Comparison of ENCODE assay signal across 8 mouse cellular contexts in the genomic region with DNA sequence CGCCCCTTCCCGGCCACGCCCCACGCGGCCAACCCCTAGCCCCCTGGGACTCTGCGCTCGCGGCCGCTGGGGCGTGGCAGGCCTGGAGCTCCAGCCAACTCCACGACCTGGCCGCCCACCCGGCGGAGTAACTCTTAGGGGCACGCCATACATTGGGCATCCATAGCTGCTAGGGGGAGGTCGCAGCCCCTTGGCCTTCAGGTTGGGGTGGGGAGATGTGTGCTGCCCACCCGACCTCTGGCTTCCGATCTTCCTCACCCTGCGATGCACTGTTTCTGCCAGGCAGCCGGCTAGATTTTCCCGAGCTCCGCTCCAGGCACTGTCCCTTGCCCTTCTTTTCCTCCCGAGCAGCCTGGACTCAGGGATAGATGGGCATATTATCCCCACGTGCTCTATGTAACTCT. TPM values are rescaled to one million over a fixed set of nuclear protein-coding genes. Genes with fewer than 3 reads are reported as not detected.
DNase-seq lines count a peak whose midpoint lies in the region; ATAC-seq and TF ChIP-seq lines count a peak whose summit lies in the region.

No protein-coding gene starts in this region.

- no peaks in the 10 kb centered on the region for H3K27me3 ChIP-seq in kidney, postnatal 0 days (ENCODE audit: insufficient read depth, low read length)
- peaks cover 10% of the 10 kb centered on the region for H3K27me3 ChIP-seq in limb, embryonic 11.5 days (ENCODE audit: control insufficient read depth, insufficient read depth, low read length)
- H3K27me3 ChIP-seq in neural tube, embryonic 14.5 days (ENCODE audit: control insufficient read depth, insufficient read depth, low read length), result peaks cover 10% of the 10 kb centered on the region

- no peak for TF ChIP-seq POLR2A in embryonic fibroblast, embryonic 13.5 days (IDR thresholded peaks at IDR 0.05; ENCODE audit: low read depth, low read length)

- WGBS in kidney, postnatal 0 days, result 6% methylated on average over 24 of the region's 24 CpGs
- WGBS in limb, embryonic 11.5 days, result under 1% methylated on average over 24 of the region's 24 CpGs
- whole genome bisulfite sequencing in neural tube, embryonic 14.5 days, result under 1% methylated on average over 22 of the region's 24 CpGs

- H3K4me3 ChIP-seq in kidney, postnatal 0 days (replicated peaks; ENCODE audit: low read depth, low read length), result peak overlapping the region; percentile 34
- 0 out of 2 replicates have a peak overlapping the region, but pooled peaks have one; percentile 10 for H3K4me3 ChIP-seq in embryonic fibroblast, embryonic 13.5 days (ENCODE audit: insufficient read depth, low read length)
- H3K4me3 ChIP-seq in limb, embryonic 11.5 days (ENCODE audit: low read depth, low read length), result peak overlapping the region; percentile 34
- peak overlapping the region; percentile 21 for H3K4me3 ChIP-seq in neural tube, embryonic 14.5 days (ENCODE audit: low read depth, low read length)

- no peak for DNase-seq in kidney, postnatal 0 days (ENCODE audit: low spot score)
- no peak for DNase-seq in kidney, postnatal 14 days
- DNase-seq in limb, embryonic 11.5 days (ENCODE audit: low spot score), result peak; percentile 71
- DNase-seq in retina, embryonic 14.5 days (ENCODE audit: low spot score), result no peak
- DNase-seq in adrenal gland, postnatal 14 days, result no peak
- DNase-seq in frontal cortex, postnatal 25 days (ENCODE audit: low spot score in 2 of 2), result no peak

- H3K27ac ChIP-seq in kidney, postnatal 0 days, result peak overlapping the region; percentile 60; the same call in 1 of the 2 replicates
- no peak overlapping the region for H3K27ac ChIP-seq in embryonic fibroblast, embryonic 13.5 days (ENCODE audit: insufficient read depth, low read length)
- H3K27ac ChIP-seq in limb, embryonic 11.5 days (replicated peaks; ENCODE audit: low read depth, low read length), result peak overlapping the region; percentile 79
- 0 out of 2 replicates have a peak overlapping the region, but pooled peaks have one; percentile 0 for H3K27ac ChIP-seq in neural tube, embryonic 14.5 days (ENCODE audit: low read depth, low read length)

- H3K4me2 ChIP-seq in kidney, postnatal 0 days (ENCODE audit: low read length), result peak overlapping the region; percentile 86
- peak overlapping the region; percentile 88 for H3K4me2 ChIP-seq in limb, embryonic 11.5 days (ENCODE audit: low read depth, severe bottlenecking)
- H3K4me2 ChIP-seq in neural tube, embryonic 14.5 days (ENCODE audit: low read depth, low read length), result peak overlapping the region; percentile 55

- no peaks in the 10 kb centered on the region for H3K9me3 ChIP-seq in kidney, postnatal 0 days (replicated peaks; ENCODE audit: low read length)
- no peaks in the 10 kb centered on the region for H3K9me3 ChIP-seq in limb, embryonic 11.5 days (ENCODE audit: control insufficient read depth, low read length)
- H3K9me3 ChIP-seq in neural tube, embryonic 14.5 days (ENCODE audit: control insufficient read depth, low read length), result no peaks in the 10 kb centered on the region

- H3K4me1 ChIP-seq in kidney, postnatal 0 days (replicated peaks; ENCODE audit: insufficient read depth, low read length), result peaks cover 33% of the 10 kb centered on the region
- no peaks in the 10 kb centered on the region for H3K4me1 ChIP-seq in embryonic fibroblast, embryonic 13.5 days (ENCODE audit: control insufficient read depth, insufficient read depth, low read length)
- peaks cover 65% of the 10 kb centered on the region for H3K4me1 ChIP-seq in limb, embryonic 11.5 days (ENCODE audit: control insufficient read depth, insufficient read depth, low read length)
- H3K4me1 ChIP-seq in neural tube, embryonic 14.5 days (ENCODE audit: control insufficient read depth, insufficient read depth, low read length), result peaks cover 23% of the 10 kb centered on the region

- ATAC-seq in kidney, postnatal 0 days (replicated peaks; ENCODE audit: low FRiP score, low read depth), result peak; percentile 27; the same call in 1 of the 2 replicates
- no peak for ATAC-seq in limb, embryonic 11.5 days (ENCODE audit: insufficient number of reproducible peaks, low FRiP score, low TSS enrichment, low read depth)
- ATAC-seq in neural tube, embryonic 14.5 days (ENCODE audit: low read depth), result no peak

- TF ChIP-seq CTCF in kidney, postnatal 0 days (IDR thresholded peaks at IDR 0.05; ENCODE audit: low read depth), result no peak
- no peak for TF ChIP-seq CTCF in embryonic fibroblast, embryonic 13.5 days (IDR thresholded peaks at IDR 0.05; ENCODE audit: borderline replicate concordance, insufficient read depth, low read length)

- H3K9ac ChIP-seq in kidney, postnatal 0 days (ENCODE audit: low read depth, low read length), result peak overlapping the region; percentile 69
- peak overlapping the region; percentile 71 for H3K9ac ChIP-seq in limb, embryonic 11.5 days (ENCODE audit: low read length)
- H3K9ac ChIP-seq in neural tube, embryonic 14.5 days (replicated peaks; ENCODE audit: low read depth, low read length), result peak overlapping the region; percentile 43

- H3K36me3 ChIP-seq in kidney, postnatal 0 days (ENCODE audit: insufficient read depth, low read length), result no peaks in the 10 kb centered on the region
- no peaks in the 10 kb centered on the region for H3K36me3 ChIP-seq in limb, embryonic 11.5 days (ENCODE audit: control insufficient read depth, insufficient read depth, low read length)
- no peaks in the 10 kb centered on the region for H3K36me3 ChIP-seq in neural tube, embryonic 14.5 days (ENCODE audit: control insufficient read depth, insufficient read depth, low read length)

RNA-seq across cellular contexts. Expression of a gene that starts 25.8 kb away (rescaled TPM):
- polyA plus RNA-seq in kidney, postnatal 0 days (2015; fragmentation: Nextera tagmentation; extraction: Ambion mirVana), result 14.4 and 15.0 TPM in 2 replicates
- 0.97 and 1.7 TPM in 2 replicates for polyA plus RNA-seq in embryonic fibroblast, embryonic 13.5 days (2011; ENCODE audit: insufficient read length, low read depth, missing spikeins)
- polyA plus RNA-seq in limb, embryonic 11.5 days (2014; fragmentation: Nextera tagmentation; extraction: Ambion mirVana), result 11.6 TPM in 2 replicates
- polyA plus RNA-seq in neural tube, embryonic 14.5 days (2014; fragmentation: Nextera tagmentation; extraction: Ambion mirVana), result 39.5 and 42.7 TPM in 2 replicates
- 6.4 and 7.8 TPM in 2 replicates for total RNA-seq in adrenal gland, postnatal 14 days (2021)

RNA-seq across cellular contexts. Expression of a gene that starts 37.5 kb away (rescaled TPM):
- 26.4 and 29.5 TPM in 2 replicates for polyA plus RNA-seq in kidney, postnatal 0 days (2015; fragmentation: Nextera tagmentation; extraction: Ambion mirVana)
- 22.8 and 28.1 TPM in 2 replicates for polyA plus RNA-seq in embryonic fibroblast, embryonic 13.5 days (2011; ENCODE audit: insufficient read length, low read depth, missing spikeins)
- 41.7 and 43.4 TPM in 2 replicates for polyA plus RNA-seq in limb, embryonic 11.5 days (2014; fragmentation: Nextera tagmentation; extraction: Ambion mirVana)
- polyA plus RNA-seq in neural tube, embryonic 14.5 days (2014; fragmentation: Nextera tagmentation; extraction: Ambion mirVana), result 27.4 and 27.6 TPM in 2 replicates
- total RNA-seq in adrenal gland, postnatal 14 days (2021), result 20.0 and 25.1 TPM in 2 replicates

RNA-seq across cellular contexts. Expression of a gene that starts 37.8 kb away (rescaled TPM):
- polyA plus RNA-seq in kidney, postnatal 0 days (2015; fragmentation: Nextera tagmentation; extraction: Ambion mirVana), result 74.3 and 84.9 TPM in 2 replicates
- 62.0 and 75.1 TPM in 2 replicates for polyA plus RNA-seq in embryonic fibroblast, embryonic 13.5 days (2011; ENCODE audit: insufficient read length, low read depth, missing spikeins)
- 316 and 328 TPM in 2 replicates for polyA plus RNA-seq in limb, embryonic 11.5 days (2014; fragmentation: Nextera tagmentation; extraction: Ambion mirVana)
- 18.7 and 26.3 TPM in 2 replicates for polyA plus RNA-seq in neural tube, embryonic 14.5 days (2014; fragmentation: Nextera tagmentation; extraction: Ambion mirVana)
- total RNA-seq in adrenal gland, postnatal 14 days (2021), result 16.8 and 23.8 TPM in 2 replicates

RNA-seq across cellular contexts. Expression of a gene that starts 43.3 kb away (rescaled TPM):
- polyA plus RNA-seq in kidney, postnatal 0 days (2015; fragmentation: Nextera tagmentation; extraction: Ambion mirVana), result 146 and 172 TPM in 2 replicates
- polyA plus RNA-seq in embryonic fibroblast, embryonic 13.5 days (2011; ENCODE audit: insufficient read length, low read depth, missing spikeins), result 60.2 and 67.7 TPM in 2 replicates
- 336 and 338 TPM in 2 replicates for polyA plus RNA-seq in limb, embryonic 11.5 days (2014; fragmentation: Nextera tagmentation; extraction: Ambion mirVana)
- 116 and 118 TPM in 2 replicates for polyA plus RNA-seq in neural tube, embryonic 14.5 days (2014; fragmentation: Nextera tagmentation; extraction: Ambion mirVana)
- 53.5 and 61.1 TPM in 2 replicates for total RNA-seq in adrenal gland, postnatal 14 days (2021)
